In genomic region chr2:164417198-164417597, GRCm38 (mm10) we compare ENCODE assay signal across 9 mouse cellular contexts. TPM values are rescaled to one million over a fixed set of nuclear protein-coding genes. Genes with fewer than 3 reads are reported as not detected.
DNase-seq lines count a peak whose midpoint lies in the region; ATAC-seq and TF ChIP-seq lines count a peak whose summit lies in the region.
"Had no signal": no experiment of that assay in that cellular context is flagged by ENCODE, and none has a peak within 500 bp of the region (broad histone marks: within the 10 kb centered on the region; RNA-seq: fewer than 3 reads in every experiment).

No protein-coding gene starts in this region.

- no peaks in the 10 kb centered on the region for H3K9me3 ChIP-seq in heart, embryonic 10.5 days
- no peaks in the 10 kb centered on the region for H3K9me3 ChIP-seq in stomach, postnatal 0 days (ENCODE audit: control insufficient read depth, low read length)

- no peaks in the 10 kb centered on the region for H3K36me3 ChIP-seq in heart, embryonic 10.5 days
- no peaks in the 10 kb centered on the region for H3K36me3 ChIP-seq in stomach, postnatal 0 days (ENCODE audit: control insufficient read depth, insufficient read depth, low read length)

- no peak overlapping the region for H3K4me2 ChIP-seq in stomach, postnatal 0 days (replicated peaks; ENCODE audit: low read depth)

- H3K27ac ChIP-seq in heart, embryonic 10.5 days: no peak overlapping the region
- no peak overlapping the region for H3K27ac ChIP-seq in stomach, postnatal 0 days (replicated peaks)

- 2% methylated on average over 2 of the region's 2 CpGs for WGBS in heart, embryonic 10.5 days
- WGBS in stomach, postnatal 0 days: 2% methylated on average over 2 of the region's 2 CpGs

- peaks cover 18% of the 10 kb centered on the region for H3K4me1 ChIP-seq in heart, embryonic 10.5 days
- H3K4me1 ChIP-seq in stomach, postnatal 0 days (replicated peaks; ENCODE audit: control insufficient read depth, insufficient read depth): no peaks in the 10 kb centered on the region

- peaks cover 40% of the 10 kb centered on the region for H3K27me3 ChIP-seq in heart, embryonic 10.5 days (ENCODE audit: insufficient read depth, poor library complexity, severe bottlenecking)
- H3K27me3 ChIP-seq in stomach, postnatal 0 days (ENCODE audit: control insufficient read depth, insufficient read depth, low read length): no peaks in the 10 kb centered on the region

- no peak for TF ChIP-seq EP300 in stomach, postnatal 0 days (optimal IDR thresholded peaks at IDR 0.05)

- peak; percentile 55 for DNase-seq in heart, postnatal 4 days
- no peak for DNase-seq in heart, embryonic 10.5 days (ENCODE audit: low spot score)
- peak; percentile 26 for DNase-seq in thymus, postnatal 14 days
- DNase-seq in thymus, adult 18-20 months: no peak
- peak; percentile 65 for DNase-seq in embryo, embryonic 11 days
- DNase-seq in stomach, postnatal 0 days (ENCODE audit: low spot score): peak; percentile 54
- DNase-seq in right cerebral cortex, adult 18-20 months: no peak

- H3K9ac ChIP-seq in stomach, postnatal 0 days (ENCODE audit: low read length): no peak overlapping the region

- H3K4me3 ChIP-seq in heart, embryonic 10.5 days: no peak overlapping the region
- H3K4me3 ChIP-seq in stomach, postnatal 0 days (ENCODE audit: low read depth, low read length): no peak overlapping the region

- TF ChIP-seq CTCF in stomach, postnatal 0 days (IDR thresholded peaks at IDR 0.05; ENCODE audit: low read depth): peak; percentile 85

- no peak for ATAC-seq in stomach, postnatal 0 days (ENCODE audit: low FRiP score, low TSS enrichment)
- ATAC-seq in erythroid progenitor cell, adult 5-6 weeks (replicated peaks; ENCODE audit: low FRiP score, poor library complexity, severe bottlenecking): no peak

RNA-seq across cellular contexts. Expression of gene Matn4, which starts 12.2 kb away (rescaled TPM):
- total RNA-seq in heart, postnatal 4 days (2021): 1 to 10 TPM; 1.8 TPM
- 0.76 and 1.2 TPM in 2 replicates for polyA plus RNA-seq in heart, embryonic 10.5 days (2016; fragmentation: Nextera tagmentation; extraction: Ambion mirVana)
- 2.0 and 3.1 TPM in 2 replicates for polyA plus RNA-seq in stomach, postnatal 0 days (2015; fragmentation: Nextera tagmentation; extraction: Ambion mirVana)
- not detected in 2 replicates for total RNA-seq in erythroid progenitor cell, adult 5-6 weeks (2015; ENCODE audit: low replicate concordance)
- not detected in 2 replicates for total RNA-seq in erythroid progenitor cell, adult 5-6 weeks (2017; ENCODE audit: low replicate concordance)

RNA-seq across cellular contexts. Expression of gene Rbpjl, which starts 14.3 kb away (rescaled TPM):
- not detected for total RNA-seq in heart, postnatal 4 days (2021)
- 0.02 and 0.08 TPM in 2 replicates for polyA plus RNA-seq in heart, embryonic 10.5 days (2016; fragmentation: Nextera tagmentation; extraction: Ambion mirVana)
- polyA plus RNA-seq in stomach, postnatal 0 days (2015; fragmentation: Nextera tagmentation; extraction: Ambion mirVana): 0.32 and 0.36 TPM in 2 replicates
- not detected in 2 replicates for total RNA-seq in erythroid progenitor cell, adult 5-6 weeks (2015; ENCODE audit: low replicate concordance)
- total RNA-seq in erythroid progenitor cell, adult 5-6 weeks (2017; ENCODE audit: low replicate concordance): not detected in 2 replicates
- total RNA-seq: heart, postnatal 10 days had no signal

RNA-seq across cellular contexts. Expression of gene Sdc4, which starts 26.5 kb away (rescaled TPM):
- 10 to 100 TPM; 22.1 to 25.8 TPM for total RNA-seq in heart, postnatal 4 days (2021)
- polyA plus RNA-seq in heart, embryonic 10.5 days (2016; fragmentation: Nextera tagmentation; extraction: Ambion mirVana): 37.3 and 37.8 TPM in 2 replicates
- polyA plus RNA-seq in stomach, postnatal 0 days (2015; fragmentation: Nextera tagmentation; extraction: Ambion mirVana): 133 and 143 TPM in 2 replicates
- total RNA-seq in erythroid progenitor cell, adult 5-6 weeks (2015; ENCODE audit: low replicate concordance): 2.5 and 7.2 TPM in 2 replicates
- 5.7 and 7.2 TPM in 2 replicates for total RNA-seq in erythroid progenitor cell, adult 5-6 weeks (2017; ENCODE audit: low replicate concordance)

RNA-seq across cellular contexts. Expression of gene Slpi, which starts 28.3 kb away (rescaled TPM):
- under 1 TPM; 0.41 to 0.83 TPM for total RNA-seq in heart, postnatal 4 days (2021)
- 0.92 TPM in 1 of 2 replicates, not detected in the other for polyA plus RNA-seq in heart, embryonic 10.5 days (2016; fragmentation: Nextera tagmentation; extraction: Ambion mirVana)
- 4,305 and 4,348 TPM in 2 replicates for polyA plus RNA-seq in stomach, postnatal 0 days (2015; fragmentation: Nextera tagmentation; extraction: Ambion mirVana)
- total RNA-seq in erythroid progenitor cell, adult 5-6 weeks (2015; ENCODE audit: low replicate concordance): 36.9 and 68.8 TPM in 2 replicates
- 6.3 and 11.0 TPM in 2 replicates for total RNA-seq in erythroid progenitor cell, adult 5-6 weeks (2017; ENCODE audit: low replicate concordance)

RNA-seq across cellular contexts. Expression of gene Sys1, which starts 39.6 kb away (rescaled TPM):
- 10 to 100 TPM; 20.2 to 23.1 TPM for total RNA-seq in heart, postnatal 4 days (2021)
- polyA plus RNA-seq in heart, embryonic 10.5 days (2016; fragmentation: Nextera tagmentation; extraction: Ambion mirVana): 41.2 and 52.5 TPM in 2 replicates
- 46.9 and 48.6 TPM in 2 replicates for polyA plus RNA-seq in stomach, postnatal 0 days (2015; fragmentation: Nextera tagmentation; extraction: Ambion mirVana)
- total RNA-seq in erythroid progenitor cell, adult 5-6 weeks (2015; ENCODE audit: low replicate concordance): 8.8 and 10.8 TPM in 2 replicates
- 3.1 and 5.3 TPM in 2 replicates for total RNA-seq in erythroid progenitor cell, adult 5-6 weeks (2017; ENCODE audit: low replicate concordance)

Comparison
In these comparisons a context has a peak if more than half of its experiments do, and no peak if none do; other contexts are left out.
1. DNase-seq: peak in heart, postnatal 4 days (single experiment), thymus, postnatal 14 days (single experiment), embryo, embryonic 11 days (single experiment) and stomach, postnatal 0 days (single experiment); none in heart, embryonic 10.5 days (single experiment), thymus, adult 18-20 months (0 of 2) and right cerebral cortex, adult 18-20 months (single experiment).